Mouse (Mus musculus): ENCODE results near the gene Tescl.

Gene Tescl

GRCm38 (mm10) chr7:24299823-24300481, 33.8 kb downstream of the Tescl start:
- DNase-seq (ENCODE audit: low read depth), result peak; percentile 9

GRCm38 (mm10) chr7:24298973-24299708, 34.6 kb downstream of the Tescl start:
- DNase-seq (ENCODE audit: low read depth), result peak; percentile 81

GRCm38 (mm10) chr7:24298635-24298972, 35.1 kb downstream of the Tescl start:
- no peak for DNase-seq (ENCODE audit: low read depth)

DNA sequence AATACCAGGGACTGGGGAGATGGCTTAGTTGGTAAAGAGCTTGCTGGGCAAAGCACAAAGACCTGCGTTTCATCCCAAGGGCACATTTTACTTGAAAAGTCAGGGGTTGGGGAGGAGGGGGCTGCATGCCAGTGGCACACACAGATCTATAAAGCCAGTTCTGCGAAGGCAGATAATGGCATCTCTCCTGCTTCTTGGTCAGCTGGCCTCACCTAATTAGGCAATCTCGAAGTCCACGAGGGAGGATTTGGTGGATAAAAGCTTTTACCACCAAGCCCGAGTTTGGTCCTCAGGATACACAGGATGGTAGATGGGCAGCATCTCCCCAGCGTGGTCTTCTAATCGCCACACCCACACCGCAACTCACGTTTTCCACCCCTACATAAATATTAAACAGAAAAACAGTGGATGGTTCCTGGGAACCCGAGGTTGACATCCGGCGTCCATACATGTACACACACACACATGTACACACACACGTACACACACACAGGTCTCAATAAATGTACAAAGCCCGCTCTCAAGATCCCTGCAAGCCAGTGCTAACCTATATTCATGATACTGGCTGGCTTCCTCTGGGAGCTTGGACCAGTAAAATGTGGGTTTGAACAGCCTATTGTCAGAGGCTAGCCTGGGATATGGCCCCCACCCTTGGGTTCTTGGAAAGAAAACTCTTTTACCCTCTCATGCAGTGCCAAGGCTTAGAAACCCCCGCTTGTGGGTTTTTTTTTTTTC, 36.2 kb downstream of the Tescl start:
- no peak for DNase-seq (ENCODE audit: low read depth)

GRCm38 (mm10) chr7:24296386-24296785, 37.4 kb downstream of the Tescl start:
- no peak for DNase-seq (ENCODE audit: low read depth)

DNA sequence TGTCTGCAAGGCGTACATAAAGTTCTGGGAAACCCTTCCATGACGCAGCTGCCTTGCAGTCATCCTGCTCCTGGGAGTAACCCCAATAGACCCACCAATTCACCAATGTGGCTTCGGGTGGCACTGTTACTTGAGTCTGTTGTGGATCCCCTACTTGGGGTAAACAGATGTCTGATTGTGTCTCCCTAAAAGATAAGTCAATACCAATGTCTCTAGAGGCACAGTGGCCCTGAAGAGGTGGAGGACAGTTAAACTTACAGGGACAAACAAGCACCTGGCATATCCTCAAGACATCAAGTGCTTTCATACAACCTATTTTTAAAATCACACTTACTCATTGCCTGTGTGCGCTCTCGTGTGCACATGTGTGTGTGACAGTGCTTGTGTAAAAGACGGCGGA, 38.4 kb downstream of the Tescl start:
- DNase-seq (ENCODE audit: low read depth), result no peak

DNA sequence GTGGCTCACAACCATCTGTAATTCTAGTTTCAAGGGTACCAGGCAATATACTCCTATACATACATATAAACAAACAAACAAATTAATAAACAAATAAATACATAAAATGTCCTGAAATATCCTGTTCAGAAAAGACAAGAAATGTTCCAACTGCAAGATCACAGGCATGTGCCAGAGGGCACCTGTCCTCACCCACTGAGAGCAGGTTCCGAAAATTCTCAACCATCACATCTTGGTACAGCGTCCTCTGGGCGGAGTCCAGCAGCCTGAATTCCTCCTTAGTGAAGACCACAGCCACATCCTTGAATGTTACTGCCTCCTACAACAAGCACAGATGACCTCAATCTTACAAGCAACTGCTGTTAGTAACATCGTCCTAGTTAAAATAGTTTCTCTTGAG, 39.0 kb downstream of the Tescl start:
- no peak for DNase-seq (ENCODE audit: low read depth)

GRCm38 (mm10) chr7:24293061-24293851, 40.5 kb downstream of the Tescl start:
- no peak for DNase-seq (ENCODE audit: low read depth)

GRCm38 (mm10) chr7:24291387-24292090, 42.2 kb downstream of the Tescl start:
- DNase-seq (ENCODE audit: low read depth), result no peak

DNA sequence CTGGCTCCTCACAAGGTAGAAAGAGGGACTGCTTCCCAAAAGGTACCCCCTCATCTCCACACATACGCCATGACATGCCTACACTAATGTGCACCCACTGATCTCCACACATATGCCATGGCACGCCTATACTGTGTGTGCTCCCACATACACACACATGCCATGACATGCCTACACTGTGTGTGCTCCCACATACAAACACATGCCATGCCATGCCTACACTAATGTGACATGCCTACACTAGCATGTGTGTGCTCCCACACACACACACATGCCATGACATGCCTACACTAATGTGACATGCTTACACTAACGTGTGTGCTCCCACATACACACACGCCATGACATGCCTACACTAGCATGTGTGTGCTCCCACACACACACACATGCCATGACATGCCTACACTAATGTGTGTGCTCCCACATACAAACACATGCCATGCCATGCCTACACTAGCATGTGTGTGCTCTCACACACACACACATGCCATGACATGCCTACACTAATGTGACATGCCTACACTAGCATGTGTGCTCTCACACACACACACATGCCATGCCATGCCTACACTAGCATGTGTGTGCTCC, 43.5 kb downstream of the Tescl start:
- DNase-seq (ENCODE audit: low read depth), result no peak

DNA sequence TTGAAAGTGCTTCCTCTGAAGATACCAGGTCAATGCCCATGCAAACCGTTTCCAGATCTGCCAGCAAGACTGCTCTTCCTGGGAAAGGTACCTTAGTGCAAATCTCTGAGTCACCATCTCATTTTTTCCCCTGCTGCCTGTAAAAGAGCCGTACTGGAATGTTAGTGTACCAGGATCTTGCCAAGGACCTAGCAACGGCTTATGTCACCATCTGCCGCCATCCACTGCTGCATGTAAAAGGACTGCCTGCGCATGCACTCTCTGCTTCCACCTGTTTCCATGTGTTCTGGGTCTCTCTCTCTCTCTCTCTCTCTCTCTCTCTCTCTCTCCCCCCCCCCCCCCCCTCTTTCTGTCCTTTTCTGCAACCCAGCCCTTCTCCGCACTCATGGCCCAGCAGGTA, 45.2 kb downstream of the Tescl start:
- DNase-seq (ENCODE audit: low read depth), result no peak

GRCm38 (mm10) chr7:24287670-24288069, 46.1 kb downstream of the Tescl start:
- no peak for DNase-seq (ENCODE audit: low read depth)

DNA sequence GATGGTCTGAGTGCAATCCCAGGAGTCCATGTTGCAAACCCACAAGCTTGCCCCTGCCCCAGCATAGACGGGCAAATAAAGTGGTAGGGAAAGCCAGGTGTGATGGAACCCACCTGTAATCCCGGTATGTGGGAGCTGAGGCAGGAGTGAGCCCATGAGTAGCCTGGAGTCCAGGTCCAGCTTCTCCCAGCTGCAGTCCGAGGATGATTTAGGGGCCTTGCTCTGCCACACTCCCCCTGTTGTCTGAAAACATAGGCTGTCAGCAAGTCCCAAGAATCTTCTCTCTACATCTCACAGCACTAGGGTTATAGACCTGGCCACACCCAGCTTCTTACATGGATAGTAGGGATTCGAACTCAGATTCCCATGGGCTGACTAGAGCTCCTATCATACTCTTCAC, 46.8 kb downstream of the Tescl start:
- DNase-seq (ENCODE audit: low read depth), result no peak

DNA sequence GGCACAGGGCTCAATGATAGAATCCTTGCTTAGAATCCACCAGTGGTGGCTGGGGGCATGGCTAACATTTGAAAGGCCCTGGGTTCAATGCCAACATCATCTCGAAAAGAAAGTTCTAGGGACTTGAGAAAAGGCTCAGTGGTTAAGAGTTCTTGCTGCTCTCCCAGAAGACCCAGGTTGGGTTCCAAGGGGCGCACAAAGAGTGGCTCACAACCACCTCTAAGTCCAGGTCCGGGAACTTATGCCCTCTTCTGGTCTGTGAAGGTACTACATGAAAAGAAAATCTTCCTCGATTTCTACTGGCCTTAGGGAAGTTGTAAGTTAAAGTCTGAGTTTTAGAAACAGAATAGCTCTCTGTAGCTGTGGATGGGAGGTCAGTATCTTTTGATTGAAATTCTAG, 47.6 kb downstream of the Tescl start:
- DNase-seq (ENCODE audit: low read depth), result no peak
